Mouse (Mus musculus) cortical plate, adult 2 months (tissue): ENCODE data around the gene Taf1d.

Source experiments
- CTCF ChIP-seq: fragments of 200-500 bp; IDR thresholded peaks from 2 replicates; pipeline ENCODE4 v1.5.1; 2011; ENCODE audit warnings: mild to moderate bottlenecking, control low read depth, low read length; ENCODE audit not compliant: insufficient read depth; ENCODE audit errors: extremely low read depth
- POLR2A ChIP-seq: fragments of 200-500 bp; IDR thresholded peaks from 2 replicates; pipeline ENCODE4 v1.6.1; 2011; ENCODE audit warnings: mild to moderate bottlenecking, low read length, control low read depth; ENCODE audit not compliant: insufficient read depth; ENCODE audit errors: extremely low read depth

GRCm38 (mm10) chr9:15287846-15288245 is 18.2 kb upstream of the Taf1d start:
- no peak for TF ChIP-seq POLR2A
- TF ChIP-seq CTCF, result no peak
